Mouse (Mus musculus) CD4-positive, CD25-positive, alpha-beta regulatory T cell, adult 2 months (primary cell): ENCODE results near the gene Selp.

Experiments
- DNase-seq: peaks from one replicate; pipeline ENCODE4 v3.0.0-alpha.2; 2012; ENCODE audit warnings: low read depth, low spot score

The Selp gene

DNA sequence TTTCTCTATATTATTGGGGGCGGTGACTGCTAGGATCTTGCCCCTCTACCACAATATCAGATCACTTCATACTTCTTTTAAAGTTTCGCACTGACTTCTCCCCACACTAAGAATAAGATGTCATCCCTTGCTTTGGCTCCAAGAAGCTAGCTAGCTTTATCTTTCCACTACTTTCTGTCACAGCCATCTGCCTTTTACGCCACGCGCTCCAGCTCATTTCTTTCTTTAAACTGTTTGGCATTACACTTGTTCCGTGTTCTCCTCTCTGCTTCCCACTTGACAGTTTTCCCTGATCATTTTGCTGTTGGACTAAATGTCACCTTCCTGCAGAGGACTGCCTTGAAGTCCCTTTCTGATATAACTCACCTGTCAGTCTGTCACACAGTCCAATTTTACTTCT is 2.8 kb downstream of the Selp start:
- DNase-seq: no peak

DNA sequence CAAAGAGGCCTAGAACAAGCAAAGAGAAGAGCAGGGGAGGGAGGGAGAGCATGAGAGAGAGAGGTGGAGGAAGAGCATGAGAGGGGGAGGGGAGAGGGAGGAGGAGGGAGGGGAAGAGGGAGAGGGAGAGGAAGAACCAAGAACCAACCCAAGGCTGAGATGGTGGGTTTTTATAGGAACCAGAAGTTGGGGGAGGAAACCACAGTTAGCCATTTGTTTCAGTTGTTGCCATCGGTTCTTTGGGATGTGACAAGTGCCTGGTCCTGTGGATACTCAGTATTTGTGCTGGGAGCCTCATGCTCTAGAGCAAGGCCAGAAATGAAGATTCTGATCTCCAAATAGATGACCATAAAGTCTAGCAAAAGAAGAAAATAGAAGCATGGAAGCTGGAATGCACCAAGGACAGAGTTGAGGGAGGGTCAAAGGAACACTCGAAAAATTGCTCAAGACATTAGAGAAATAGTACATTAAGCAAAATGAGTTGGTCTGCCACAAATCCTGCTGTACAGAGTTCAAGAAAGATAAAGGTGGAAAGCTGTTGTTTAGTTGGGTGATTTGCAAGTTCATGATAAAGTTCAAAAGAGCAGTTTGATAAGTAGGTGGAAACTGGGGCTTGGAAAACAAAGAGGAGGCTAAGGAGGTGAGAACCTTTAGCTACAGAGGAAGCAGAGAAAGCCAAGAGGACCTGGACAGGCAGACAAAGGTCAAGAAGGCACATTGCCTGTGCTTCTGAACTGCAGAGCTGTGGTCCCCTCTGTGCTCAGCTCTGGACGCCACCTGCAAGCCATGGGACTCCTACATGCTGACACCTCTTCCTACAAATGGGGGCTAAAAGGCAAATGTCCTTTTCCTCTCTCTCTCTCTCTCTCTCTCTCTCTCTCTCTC is 5.1 kb downstream of the Selp start:
- no peak for DNase-seq

DNA sequence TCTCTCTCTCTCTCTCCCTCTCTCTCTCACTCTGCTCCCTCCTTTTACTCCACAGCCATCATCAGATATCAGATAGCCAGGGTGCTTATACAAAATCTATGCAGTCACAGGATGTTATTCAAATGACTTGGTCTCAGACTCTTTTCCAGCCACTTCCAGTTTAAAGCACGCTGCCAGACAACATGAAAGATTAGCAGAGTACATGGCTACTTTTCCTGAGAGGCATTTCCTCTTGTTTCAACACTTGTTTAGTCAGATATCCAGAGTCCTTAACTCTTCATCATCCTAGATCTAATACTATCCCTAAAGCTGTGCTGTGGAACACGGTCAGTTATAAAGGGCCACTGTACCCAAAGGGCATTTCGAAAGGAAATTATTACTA is 5.7 kb downstream of the Selp start:
- DNase-seq: no peak

DNA sequence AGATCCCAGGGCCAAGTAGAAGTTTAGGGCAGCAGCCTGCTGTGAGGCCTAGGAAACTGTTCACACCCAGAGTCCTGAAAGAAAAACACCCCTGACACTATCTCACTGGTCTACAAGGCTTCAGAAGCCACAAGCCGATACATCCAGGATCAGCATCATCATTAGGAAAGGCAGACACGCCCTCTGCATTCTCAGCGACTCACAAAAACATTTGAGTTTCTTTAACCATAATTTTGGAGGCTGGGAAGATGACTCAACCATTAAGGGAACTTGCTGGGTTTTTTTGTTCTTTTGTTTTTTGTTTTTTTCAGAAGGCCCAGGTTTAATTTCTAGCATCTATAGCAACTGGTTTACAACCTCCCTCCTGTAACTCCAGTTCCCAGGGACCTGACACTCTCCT is 8.8 kb downstream of the Selp start:
- DNase-seq: peak; percentile 28

DNA sequence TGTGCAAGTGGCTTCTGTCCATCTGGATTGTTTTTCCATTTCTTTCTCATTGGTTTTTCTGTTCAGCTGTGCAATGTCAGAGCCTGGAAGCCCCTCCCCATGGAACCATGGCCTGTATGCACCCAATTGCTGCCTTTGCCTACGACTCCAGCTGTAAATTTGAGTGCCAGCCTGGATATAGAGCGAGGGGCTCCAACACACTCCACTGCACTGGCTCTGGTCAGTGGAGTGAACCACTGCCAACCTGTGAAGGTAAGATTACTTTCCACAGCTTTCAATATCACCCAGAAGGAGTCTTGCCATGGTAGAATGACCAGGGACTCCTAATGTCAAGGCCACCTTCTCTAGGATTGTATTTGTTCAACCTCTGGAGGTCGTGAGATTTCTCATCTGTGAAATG is 14.9 kb downstream of the Selp start:
- DNase-seq: no peak

DNA sequence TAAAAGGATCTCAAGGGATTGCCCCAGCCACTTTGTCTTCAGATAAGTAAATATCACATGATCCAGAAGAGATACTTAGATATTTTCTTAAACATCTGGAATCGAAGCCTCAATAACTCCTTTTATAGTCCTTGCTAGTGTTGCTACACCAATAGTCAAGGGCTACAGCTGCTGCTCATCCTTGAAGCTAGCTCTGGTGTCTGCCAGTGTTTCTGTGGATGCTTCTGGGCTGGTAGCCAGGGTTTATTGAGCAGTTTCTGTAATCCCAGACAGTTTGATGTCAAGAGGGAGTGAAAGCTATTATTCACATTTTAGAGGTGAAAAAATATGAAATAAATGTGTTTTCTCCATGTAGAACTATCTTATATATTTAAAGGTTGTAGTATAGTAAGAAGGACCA is 17.5 kb downstream of the Selp start:
- DNase-seq: no peak

DNA sequence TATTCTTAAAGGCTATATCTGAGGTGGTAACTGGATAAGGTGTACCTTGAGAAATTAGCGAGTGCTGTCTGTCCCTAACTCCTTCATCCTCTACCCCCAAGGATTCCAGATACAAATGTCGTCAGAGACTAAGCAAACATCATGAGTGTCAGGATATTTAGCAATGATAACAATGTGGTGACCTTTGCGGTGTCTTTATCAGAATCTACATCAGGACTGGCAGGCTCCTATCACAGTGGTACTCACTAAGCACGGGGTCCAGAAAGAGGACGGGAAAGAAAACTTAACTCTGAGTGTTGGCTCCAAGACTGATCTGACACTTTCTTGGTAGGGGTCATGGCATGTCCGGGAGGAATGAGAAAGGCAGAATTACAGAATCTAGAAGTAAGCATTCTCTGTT is 19.0 kb downstream of the Selp start:
- peak; percentile 44 for DNase-seq

DNA sequence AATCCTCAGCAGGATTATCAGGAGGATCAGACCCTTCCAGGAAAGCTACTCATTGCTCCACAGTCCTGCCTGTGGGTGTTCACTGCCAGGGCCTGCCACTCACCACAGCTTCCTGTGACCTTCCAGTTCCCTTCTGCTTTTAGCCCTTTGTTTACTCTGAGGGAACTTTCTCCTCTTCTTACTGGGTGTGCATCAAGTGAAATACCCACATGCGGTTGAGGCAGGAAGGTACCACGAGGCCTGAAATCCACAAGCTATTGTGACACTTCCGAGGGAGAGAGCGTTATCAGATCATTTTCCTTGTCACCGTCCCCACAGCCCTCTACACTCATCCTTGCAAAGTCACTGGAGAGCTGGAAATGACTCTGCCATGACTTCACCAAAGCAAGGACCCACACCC is 20.3 kb downstream of the Selp start:
- peak; percentile 80 for DNase-seq

DNA sequence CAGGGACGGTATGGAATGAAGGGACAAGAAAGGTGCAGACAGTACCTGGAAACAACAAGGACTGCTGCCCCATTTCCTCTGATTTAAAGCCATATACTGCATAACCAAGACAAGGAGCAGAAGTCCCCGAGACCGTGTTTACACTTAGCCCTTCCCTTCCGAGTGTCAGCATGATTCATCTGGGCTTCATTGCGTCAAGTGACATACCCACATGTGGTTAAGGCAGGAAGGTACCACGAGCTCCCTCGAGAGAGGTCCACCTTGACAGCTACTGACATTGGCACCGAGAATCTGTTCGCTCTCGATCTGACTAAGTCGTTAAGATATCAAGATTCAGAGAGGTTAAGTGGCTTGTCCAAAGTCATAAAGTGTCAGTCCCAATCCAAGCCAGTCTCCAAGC is 20.9 kb downstream of the Selp start:
- DNase-seq: peak; percentile 88

DNA sequence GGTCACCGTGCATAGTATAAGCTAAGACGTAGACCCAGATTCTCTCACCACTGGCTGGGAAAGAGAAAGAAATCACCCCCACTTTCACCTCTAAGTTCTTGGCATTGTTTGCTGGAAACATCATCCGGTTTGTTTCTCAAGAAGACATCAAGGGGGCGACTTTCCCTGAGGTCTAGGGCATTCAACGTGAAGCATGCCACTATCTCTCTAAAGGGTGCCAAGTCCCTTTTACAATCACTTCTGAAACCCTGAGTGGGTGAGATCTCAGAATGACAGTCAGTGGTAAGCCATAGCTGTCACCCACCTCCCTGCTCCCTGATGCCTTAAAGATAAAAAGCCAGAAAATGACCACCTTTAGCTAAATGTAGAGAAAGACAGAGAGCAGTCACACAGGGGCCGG is 21.6 kb downstream of the Selp start:
- DNase-seq: peak; percentile 39

DNA sequence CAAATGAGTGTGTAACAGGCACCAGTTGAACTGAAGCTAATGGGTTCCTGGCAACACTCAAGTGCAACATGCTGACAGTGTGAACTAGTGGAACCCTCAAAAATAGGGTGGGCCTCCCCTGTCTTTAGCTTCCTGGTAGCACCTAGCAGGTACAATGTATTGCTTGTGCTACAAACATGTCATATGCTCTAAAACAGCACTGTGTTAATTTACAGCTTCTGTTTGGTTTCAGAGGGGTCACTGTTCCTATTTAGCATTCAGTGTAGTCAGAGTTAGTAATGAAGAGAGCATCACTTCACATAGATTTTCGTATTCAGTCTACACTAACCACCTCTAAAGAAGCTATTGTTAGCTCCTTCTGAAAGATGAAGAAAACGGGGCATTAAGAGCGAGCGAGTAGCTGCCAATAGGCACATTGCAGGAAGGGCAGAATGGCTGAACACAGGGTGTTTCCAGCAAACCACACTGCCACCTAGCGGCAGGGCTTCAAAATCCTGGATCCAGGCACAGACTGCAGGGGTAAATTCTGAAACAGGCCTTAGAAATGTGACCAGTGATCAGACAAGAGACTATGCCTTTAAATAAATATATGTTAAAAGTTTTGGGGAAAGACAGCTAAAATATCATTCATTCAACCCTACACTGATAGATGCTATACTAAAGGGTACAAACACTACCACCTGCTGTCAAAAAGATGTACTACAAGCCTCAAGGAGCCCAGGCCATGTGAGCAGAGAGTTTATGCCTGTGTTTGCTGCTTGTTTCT is 23.5 kb downstream of the Selp start:
- peak; percentile 93 for DNase-seq

DNA sequence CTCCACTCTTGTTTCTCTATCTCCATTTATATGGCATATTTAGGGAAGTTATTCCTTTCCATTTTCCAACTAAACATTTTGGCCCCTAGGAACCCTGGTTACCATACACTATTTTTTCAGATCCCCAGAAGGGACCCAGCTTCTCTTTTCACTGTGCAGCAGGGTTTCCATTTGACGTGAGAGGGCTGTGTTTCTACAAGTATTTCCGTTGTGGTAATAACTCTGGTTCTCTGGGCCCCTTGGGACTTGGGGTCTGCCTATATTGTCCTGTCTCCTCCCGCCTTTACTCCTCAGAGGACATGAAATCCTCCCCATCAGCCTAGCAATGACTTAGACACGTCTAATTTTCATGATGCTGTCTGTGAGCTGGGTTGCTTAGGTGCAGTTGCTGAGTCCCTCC is 24.4 kb downstream of the Selp start:
- DNase-seq: no peak

DNA sequence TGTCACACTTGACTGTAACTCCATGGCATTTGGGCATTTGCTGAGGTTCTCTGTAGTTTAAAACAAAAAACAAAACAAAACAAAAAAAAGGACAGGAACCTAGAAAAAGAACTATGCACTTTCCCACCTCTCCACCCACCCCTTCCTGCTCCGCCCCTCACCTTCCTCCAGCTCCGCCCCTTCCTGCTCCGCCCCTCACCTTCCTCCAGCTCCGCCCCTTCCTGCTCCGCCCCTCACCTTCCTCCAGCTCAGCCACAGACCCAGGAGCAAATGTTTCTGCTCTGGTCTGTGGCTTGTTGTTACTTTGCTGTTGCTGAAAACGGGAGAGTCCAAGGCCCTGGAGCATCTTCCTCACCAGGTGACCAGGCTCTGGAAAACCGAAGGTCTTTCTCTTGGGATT is 34.0 kb downstream of the Selp start:
- peak; percentile 29 for DNase-seq

DNA sequence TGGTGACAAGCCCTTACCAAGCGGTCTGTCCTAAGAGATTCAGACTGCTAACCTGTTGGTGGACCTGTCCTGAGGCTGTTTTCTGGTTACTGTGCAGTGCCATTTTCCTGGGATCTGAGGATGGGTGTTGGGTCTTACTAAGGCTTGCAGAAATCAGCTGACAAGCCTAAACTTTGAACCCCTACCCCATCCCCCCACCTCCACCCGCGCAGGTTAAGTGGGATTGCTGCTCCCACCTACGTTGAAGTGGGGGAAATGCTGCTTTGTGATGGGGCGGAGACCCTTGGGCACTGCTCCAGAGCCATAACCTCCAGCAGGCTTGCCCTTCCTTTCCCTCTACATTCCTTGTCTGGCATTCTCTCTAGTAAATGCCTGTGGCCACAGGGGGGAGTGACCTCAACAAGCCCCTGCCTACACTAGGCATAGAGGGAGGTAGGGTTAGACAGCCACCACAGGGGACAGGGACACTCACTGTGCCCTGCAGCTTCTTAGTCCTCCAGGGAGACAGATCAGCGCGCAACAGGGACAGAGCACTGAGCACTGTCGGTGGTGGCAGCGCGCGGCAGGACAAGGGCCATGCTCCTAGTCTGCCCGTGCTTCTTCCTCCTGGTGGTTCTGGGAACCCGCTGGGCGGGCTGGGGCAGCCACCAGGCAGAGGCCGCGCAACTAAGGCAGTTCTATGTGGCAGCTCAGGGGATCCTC is 36.5 kb downstream of the Selp start, which contains the start of gene F5:
F5 (plus strand) TSS at position 452 of the 702 bp plus-strand sequence.
- DNase-seq: no peak

DNA sequence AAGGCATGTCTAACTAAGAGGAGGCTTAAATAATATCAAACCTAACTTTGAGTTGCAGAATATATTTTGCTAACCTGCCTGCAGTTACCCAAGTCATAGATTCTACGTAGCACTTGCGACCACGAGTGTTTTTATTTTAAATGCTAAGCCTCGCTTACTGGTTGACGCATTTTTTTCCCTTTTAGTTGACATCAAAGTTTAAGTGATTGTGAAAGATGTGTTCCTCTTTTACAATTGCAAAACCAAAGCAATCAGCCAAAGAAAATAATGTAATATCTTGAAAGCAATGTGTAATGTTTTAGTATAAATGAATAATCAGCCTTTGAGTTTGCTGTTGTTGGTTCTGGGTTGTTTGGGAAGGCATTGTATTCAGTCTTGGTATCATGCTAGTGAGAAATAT is 37.8 kb downstream of the Selp start:
- no peak for DNase-seq

DNA sequence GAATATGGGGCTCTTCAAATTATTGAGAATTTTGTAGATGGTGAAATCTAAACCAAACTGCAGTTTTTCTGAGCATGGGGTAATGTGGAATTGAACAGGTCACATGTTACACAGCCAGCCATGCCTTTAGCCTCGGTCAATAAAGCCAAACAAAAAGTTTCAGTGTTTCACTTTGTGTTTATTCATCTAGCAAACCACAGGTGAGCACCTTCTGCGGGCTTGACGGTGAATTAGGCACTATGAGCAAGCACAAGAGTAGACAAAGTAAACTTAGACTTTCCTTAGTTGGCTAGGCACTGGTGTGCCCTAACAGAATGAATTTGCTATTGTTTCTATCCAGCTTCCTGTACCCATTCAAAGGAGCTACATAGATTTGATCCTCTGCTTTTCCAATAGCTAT is 39.9 kb downstream of the Selp start:
- no peak for DNase-seq

DNA sequence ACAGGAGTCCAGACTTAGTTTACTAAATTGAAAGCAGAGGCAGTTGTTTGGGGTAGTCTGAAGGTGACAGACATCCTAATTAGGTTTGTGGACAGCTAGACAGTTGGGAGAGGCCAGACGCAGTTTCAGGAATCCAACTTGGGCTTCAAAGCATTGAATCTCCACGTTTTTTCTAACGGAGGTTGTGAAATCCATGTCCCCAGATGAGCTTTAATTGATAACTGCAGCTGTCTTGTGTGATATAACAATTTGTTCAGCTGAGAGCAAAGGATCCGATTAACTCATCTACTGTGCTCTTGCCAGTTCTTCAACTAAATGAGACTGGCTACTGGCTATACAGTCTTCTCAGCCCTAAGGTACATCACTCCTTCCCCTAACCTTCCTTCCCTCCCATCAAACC is 43.5 kb downstream of the Selp start:
- no peak for DNase-seq

DNA sequence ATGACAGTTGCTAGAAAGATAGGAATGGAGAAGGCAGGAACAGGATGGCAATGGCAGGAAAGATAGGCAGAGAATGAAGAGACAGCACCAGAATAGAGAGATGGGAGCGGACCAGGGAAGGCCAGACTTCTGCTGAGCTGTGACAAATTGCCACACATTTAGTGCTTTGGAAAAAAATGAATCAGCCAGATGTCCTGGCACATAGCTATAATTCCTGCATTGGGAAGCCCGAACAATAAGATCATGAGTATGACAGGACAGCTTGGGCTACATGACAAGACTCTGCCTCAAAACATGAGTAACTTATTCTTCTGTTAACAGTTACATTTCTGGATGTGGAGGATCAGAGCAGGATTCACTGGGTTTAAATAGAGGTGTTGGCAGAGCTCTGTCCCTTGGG is 44.7 kb downstream of the Selp start:
- no peak for DNase-seq

DNA sequence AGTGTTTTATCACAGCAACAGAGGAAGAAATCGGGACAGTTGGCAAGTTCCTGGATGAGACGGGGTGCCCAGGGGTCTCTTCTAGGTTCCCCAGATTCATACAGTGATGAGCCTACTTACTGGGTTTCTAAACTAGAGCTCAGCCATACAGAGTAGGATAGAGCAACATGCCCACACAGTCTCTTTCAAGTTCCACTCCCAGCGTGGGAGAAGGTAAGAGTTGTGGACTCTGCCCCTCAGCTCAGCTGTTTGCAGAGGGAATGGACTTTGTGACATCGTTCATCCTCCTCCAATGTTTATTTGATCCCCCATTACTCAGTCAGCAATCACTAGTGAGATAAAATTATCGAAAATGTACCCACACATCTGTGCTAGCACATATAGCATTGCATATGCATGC is 47.7 kb downstream of the Selp start:
- no peak for DNase-seq

DNA sequence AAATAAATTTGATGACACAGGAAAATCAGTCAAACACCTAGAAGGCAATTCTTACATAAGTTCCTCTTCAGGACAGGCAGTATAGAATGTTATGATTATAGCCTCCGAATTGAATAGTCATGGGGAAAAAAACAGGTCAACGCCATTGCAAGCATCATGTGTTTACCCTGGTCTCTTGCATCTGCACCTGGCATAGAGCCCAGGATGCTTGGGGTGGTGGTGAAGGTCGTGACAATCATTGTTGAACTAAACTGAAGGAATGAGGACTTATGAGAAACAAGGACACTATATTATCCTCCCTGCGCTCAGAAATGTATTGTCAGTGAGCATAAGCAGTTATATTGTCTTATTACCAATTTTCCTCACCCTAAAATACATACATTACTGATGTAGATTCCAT is 53.8 kb downstream of the Selp start:
- no peak for DNase-seq

DNA sequence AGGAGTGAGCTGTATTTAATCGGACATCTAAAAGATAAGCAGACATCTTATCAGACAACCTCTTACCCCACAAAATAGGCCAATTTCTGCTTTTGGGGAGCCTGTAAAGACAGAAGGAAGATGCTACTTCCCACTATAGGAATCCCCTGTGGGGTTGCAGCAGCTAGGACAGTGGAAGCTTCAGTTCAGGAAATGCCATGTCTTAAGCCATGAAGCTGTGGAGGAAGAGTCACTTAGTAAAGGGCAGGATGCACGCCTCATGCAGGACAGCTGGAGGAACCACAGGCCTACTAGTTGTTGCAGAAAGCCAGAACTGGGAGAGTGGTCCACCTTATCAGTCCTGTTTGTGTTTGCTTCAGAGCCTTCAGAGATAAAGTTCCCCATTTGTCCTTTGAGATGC is 55.4 kb downstream of the Selp start:
- DNase-seq: no peak

DNA sequence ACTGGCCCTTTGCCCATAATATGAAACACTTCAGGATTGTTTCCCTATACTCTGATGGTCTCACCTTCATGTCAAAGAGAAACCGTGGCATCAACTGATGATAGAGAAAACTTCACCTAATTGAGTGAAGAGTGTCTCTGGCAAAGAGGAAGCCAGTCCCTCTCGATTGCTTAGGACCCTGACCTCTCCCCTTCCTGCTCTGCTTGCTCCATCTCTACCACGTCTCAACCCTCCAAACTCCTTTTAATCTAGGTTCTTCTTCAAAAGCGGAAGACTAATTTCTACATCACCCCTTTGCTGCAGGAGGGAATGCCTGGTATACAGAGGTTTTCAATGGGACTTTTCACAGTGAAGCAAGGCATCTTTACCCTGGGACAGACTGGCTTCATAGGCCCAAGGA is 58.1 kb downstream of the Selp start:
- DNase-seq: no peak
